Comparison of ENCODE assay signal across 8 mouse cellular contexts in the genomic region with DNA sequence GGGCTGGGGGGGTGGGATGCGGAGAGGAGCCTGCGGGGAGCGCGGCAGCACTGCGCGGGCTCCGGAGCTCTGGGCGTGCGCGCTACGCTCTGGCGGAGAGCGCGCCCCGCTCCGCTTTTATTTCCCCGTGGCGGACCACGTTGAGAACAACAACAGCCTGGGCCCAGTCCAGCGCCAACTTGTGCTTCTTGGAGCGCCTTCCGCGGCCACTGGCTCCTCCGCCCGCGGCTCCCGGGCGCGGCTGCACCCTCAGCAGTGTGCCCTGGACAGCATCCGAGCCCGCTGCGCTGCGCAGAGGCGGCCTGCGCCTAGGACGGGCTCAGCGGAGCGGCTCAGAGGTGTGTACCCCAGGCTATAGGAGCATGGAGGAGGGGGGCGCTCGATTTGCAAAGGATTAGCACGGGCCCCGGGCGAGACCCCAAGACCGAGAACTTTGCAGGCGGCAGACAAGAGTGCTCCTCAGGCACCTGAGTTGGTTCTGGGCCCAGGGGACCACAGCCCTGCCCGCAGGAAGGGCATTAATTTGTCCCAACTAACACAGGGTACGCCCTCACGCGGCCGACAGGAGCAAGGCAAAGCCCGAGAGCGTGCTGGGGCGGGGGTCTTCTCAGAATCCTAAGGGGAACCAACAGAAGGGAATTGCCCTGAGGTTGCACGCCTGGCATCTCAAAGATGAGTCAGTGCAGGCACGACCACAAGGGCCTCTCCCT. TPM values are rescaled to one million over a fixed set of nuclear protein-coding genes. Genes with fewer than 3 reads are reported as not detected.
DNase-seq lines count a peak whose midpoint lies in the region; ATAC-seq lines count a peak whose summit lies in the region.

A gene (minus strand): TSS at position 91 of the 710 bp plus-strand sequence.

- no peaks in the 10 kb centered on the region for H3K27me3 ChIP-seq in intestine, embryonic 15.5 days (replicated peaks)
- H3K27me3 ChIP-seq in limb, embryonic 12.5 days = no peaks in the 10 kb centered on the region
- H3K27me3 ChIP-seq in midbrain, embryonic 11.5 days (ENCODE audit: control insufficient read depth, insufficient read depth, low read length) = no peaks in the 10 kb centered on the region
- H3K27me3 ChIP-seq in stomach, embryonic 14.5 days (ENCODE audit: control insufficient read depth, insufficient read depth, low read length) = no peaks in the 10 kb centered on the region

- intact Hi-C loops in gastrocnemius, postnatal 36 days (cut with DNase I) = loop anchor here (10.0 kb wide), 1 partner anchor 217 kb away; no protein-coding TSS in a partner anchor

- ATAC-seq in intestine, embryonic 15.5 days = peak; percentile 90
- peak; percentile 77 for ATAC-seq in limb, embryonic 12.5 days (ENCODE audit: insufficient number of reproducible peaks, insufficient read depth, low FRiP score, low TSS enrichment, low read depth)
- ATAC-seq in midbrain, embryonic 11.5 days (ENCODE audit: low FRiP score) = peak; percentile 81
- peak; percentile 81 for ATAC-seq in stomach, embryonic 14.5 days (ENCODE audit: insufficient number of reproducible peaks, insufficient read depth, low FRiP score, low read depth)

- peak within 1 kb of the TSS; percentile 84 for H3K9ac ChIP-seq in intestine, embryonic 15.5 days
- H3K9ac ChIP-seq in limb, embryonic 12.5 days (replicated peaks) = peak within 1 kb of the TSS; percentile 98
- H3K9ac ChIP-seq in midbrain, embryonic 11.5 days (ENCODE audit: low read length) = peak within 1 kb of the TSS; percentile 93
- peak within 1 kb of the TSS; percentile 79 for H3K9ac ChIP-seq in stomach, embryonic 14.5 days (replicated peaks; ENCODE audit: low read depth, low read length)

- peak within 1 kb of the TSS; percentile 77 for H3K4me2 ChIP-seq in intestine, embryonic 15.5 days (replicated peaks)
- H3K4me2 ChIP-seq in limb, embryonic 12.5 days = peak within 1 kb of the TSS; percentile 78
- H3K4me2 ChIP-seq in midbrain, embryonic 11.5 days = peak within 1 kb of the TSS; percentile 75
- H3K4me2 ChIP-seq in stomach, embryonic 14.5 days (replicated peaks; ENCODE audit: low read depth, low read length) = peak within 1 kb of the TSS; percentile 65

- under 1% methylated on average over 50 of the region's 55 CpGs for WGBS in intestine, embryonic 15.5 days
- WGBS in limb, embryonic 12.5 days = under 1% methylated on average over 52 of the region's 55 CpGs
- under 1% methylated on average over 49 of the region's 55 CpGs for WGBS in midbrain, embryonic 11.5 days
- under 1% methylated on average over 48 of the region's 55 CpGs for WGBS in stomach, embryonic 14.5 days

- peak within 1 kb of the TSS; percentile 83 for H3K27ac ChIP-seq in intestine, embryonic 15.5 days
- peak within 1 kb of the TSS; percentile 97 for H3K27ac ChIP-seq in limb, embryonic 12.5 days
- H3K27ac ChIP-seq in midbrain, embryonic 11.5 days (ENCODE audit: low read depth, low read length) = peak within 1 kb of the TSS; percentile 75
- H3K27ac ChIP-seq in stomach, embryonic 14.5 days (ENCODE audit: low read length) = peak within 1 kb of the TSS; percentile 86

- H3K4me1 ChIP-seq in intestine, embryonic 15.5 days (replicated peaks) = peaks cover 11% of the 10 kb centered on the region
- H3K4me1 ChIP-seq in limb, embryonic 12.5 days (replicated peaks) = peaks cover 16% of the 10 kb centered on the region
- peaks cover 12% of the 10 kb centered on the region for H3K4me1 ChIP-seq in midbrain, embryonic 11.5 days (ENCODE audit: control insufficient read depth, insufficient read depth, low read length)
- peaks cover 10% of the 10 kb centered on the region; the same call in 1 of the 2 replicates for H3K4me1 ChIP-seq in stomach, embryonic 14.5 days (ENCODE audit: control insufficient read depth, insufficient read depth, low read length)

- peak; percentile 34 for DNase-seq in kidney, adult 18-20 months
- DNase-seq in kidney, adult 8-10 months = no peak
- DNase-seq in embryo, embryonic 10 days (ENCODE audit: low spot score) = peak; percentile 86
- DNase-seq in gastrocnemius, postnatal 36 days = peak; percentile 43 to 51
- DNase-seq in midbrain, embryonic 11.5 days (ENCODE audit: low spot score, missing footprints) = peak; percentile 100

- H3K4me3 ChIP-seq in intestine, embryonic 15.5 days (replicated peaks) = peak within 1 kb of the TSS; percentile 83
- H3K4me3 ChIP-seq in limb, embryonic 12.5 days (replicated peaks) = peak within 1 kb of the TSS; percentile 98
- H3K4me3 ChIP-seq in midbrain, embryonic 11.5 days (ENCODE audit: low read depth, low read length) = peak within 1 kb of the TSS; percentile 82
- H3K4me3 ChIP-seq in stomach, embryonic 14.5 days (ENCODE audit: low read depth, low read length) = peak within 1 kb of the TSS; percentile 85

- H3K9me3 ChIP-seq in intestine, embryonic 15.5 days = no peaks in the 10 kb centered on the region
- H3K9me3 ChIP-seq in limb, embryonic 12.5 days = no peaks in the 10 kb centered on the region
- H3K9me3 ChIP-seq in midbrain, embryonic 11.5 days (ENCODE audit: control insufficient read depth, low read length) = no peaks in the 10 kb centered on the region
- no peaks in the 10 kb centered on the region for H3K9me3 ChIP-seq in stomach, embryonic 14.5 days (ENCODE audit: control insufficient read depth, low read depth, low read length)

- H3K36me3 ChIP-seq in intestine, embryonic 15.5 days = no peaks in the 10 kb centered on the region
- H3K36me3 ChIP-seq in limb, embryonic 12.5 days = peaks cover 36% of the 10 kb centered on the region
- peaks cover 8% of the 10 kb centered on the region for H3K36me3 ChIP-seq in midbrain, embryonic 11.5 days (ENCODE audit: control insufficient read depth, insufficient read depth, low read length)
- H3K36me3 ChIP-seq in stomach, embryonic 14.5 days (ENCODE audit: control insufficient read depth, insufficient read depth, low read length) = peaks cover 8% of the 10 kb centered on the region; the same call in 1 of the 2 replicates

RNA-seq across cellular contexts. Expression of the gene that starts here (rescaled TPM):
- 1 to 10 TPM; 1.4 to 2.2 TPM for total RNA-seq in gastrocnemius, postnatal 36 days (2021)
- polyA plus RNA-seq in intestine, embryonic 15.5 days (2015; fragmentation: Nextera tagmentation; extraction: Ambion mirVana) = 23.4 and 29.6 TPM in 2 replicates
- 72.9 and 129 TPM in 2 replicates for polyA plus RNA-seq in limb, embryonic 12.5 days (2016; fragmentation: Nextera tagmentation; extraction: Ambion mirVana)
- 74.7 and 106 TPM in 2 replicates for polyA plus RNA-seq in midbrain, embryonic 11.5 days (2014; fragmentation: Nextera tagmentation; extraction: Ambion mirVana)
- polyA plus RNA-seq in stomach, embryonic 14.5 days (2014; fragmentation: Nextera tagmentation; extraction: Ambion mirVana) = 19.6 and 20.1 TPM in 2 replicates

Comparison
In these comparisons a context has a peak if more than half of its experiments do, and no peak if none do; other contexts are left out.
1. DNase-seq: peak in kidney, adult 18-20 months (single experiment), embryo, embryonic 10 days (single experiment), gastrocnemius, postnatal 36 days (2 of 2) and midbrain, embryonic 11.5 days (single experiment); none in kidney, adult 8-10 months (0 of 2).
2. Peak in every context shown above with its lines, with median percentiles within 50 percentile points of each other: ATAC-seq, H3K27ac ChIP-seq, H3K4me2 ChIP-seq, H3K4me3 ChIP-seq and H3K9ac ChIP-seq.